Mouse (Mus musculus) lung, postnatal 25 days (tissue): ENCODE data around the gene Ppt1.
"Not testable (repeated sequence)": the region's sequence is repeated elsewhere in the genome, so short reads cannot be mapped to it uniquely, and the experiment has no call there.

Experiments used
- DNase-seq: peaks from one replicate; pipeline ENCODE4 v3.0.0; 2022; ENCODE audit warnings: low spot score

Ppt1 gene

GRCm38 (mm10) chr4:122835530-122836402, at the start of gene Ppt1:
Ppt1 (plus strand) TSS chr4:122836242.
- DNase-seq = peak; percentile 89

GRCm38 (mm10) chr4:122789335-122790089, 46.5 kb upstream of the Ppt1 start:
- DNase-seq = no peak

- DNase-seq = peak; percentile 64
Observed at GRCm38 (mm10) chr4:122808108-122808507, 27.9 kb upstream of the Ppt1 start.

GRCm38 (mm10) chr4:122811180-122811579, 24.9 kb upstream of the Ppt1 start:
- DNase-seq = no peak

GRCm38 (mm10) chr4:122811824-122812223, 24.2 kb upstream of the Ppt1 start:
- DNase-seq = peak; percentile 31

GRCm38 (mm10) chr4:122816202-122816601, 19.8 kb upstream of the Ppt1 start:
- DNase-seq = no peak

- DNase-seq = not testable (repeated sequence)
Observed at GRCm38 (mm10) chr4:122820941-122821340, 15.1 kb upstream of the Ppt1 start.

GRCm38 (mm10) chr4:122827651-122828050, 8.4 kb upstream of the Ppt1 start:
- DNase-seq = no peak

GRCm38 (mm10) chr4:122829339-122829738, 6.7 kb upstream of the Ppt1 start:
- no peak for DNase-seq

GRCm38 (mm10) chr4:122831888-122832287, 4.2 kb upstream of the Ppt1 start:
- DNase-seq = no peak

- no peak for DNase-seq
Observed at GRCm38 (mm10) chr4:122836403-122836775, 347 bp downstream of the Ppt1 start.

- DNase-seq = no peak
Observed at GRCm38 (mm10) chr4:122837180-122837730, 1.2 kb downstream of the Ppt1 start.

GRCm38 (mm10) chr4:122837994-122838393, 2.0 kb downstream of the Ppt1 start:
- DNase-seq = no peak

GRCm38 (mm10) chr4:122838416-122838815, 2.4 kb downstream of the Ppt1 start:
- DNase-seq = no peak

GRCm38 (mm10) chr4:122848150-122848621, 12.1 kb downstream of the Ppt1 start:
- peak; percentile 41 for DNase-seq

GRCm38 (mm10) chr4:122851535-122851934, 15.5 kb downstream of the Ppt1 start:
- DNase-seq = no peak

- peak; percentile 43 for DNase-seq
Observed at GRCm38 (mm10) chr4:122853691-122854090, 17.6 kb downstream of the Ppt1 start.

- DNase-seq = no peak
Observed at GRCm38 (mm10) chr4:122854770-122855169, 18.7 kb downstream of the Ppt1 start.

GRCm38 (mm10) chr4:122857909-122858308, 21.9 kb downstream of the Ppt1 start:
- DNase-seq = no peak

- DNase-seq = peak; percentile 32
Observed at GRCm38 (mm10) chr4:122859096-122859674, 23.1 kb downstream of the Ppt1 start.

- no peak for DNase-seq
Observed at GRCm38 (mm10) chr4:122861836-122862235, 25.8 kb downstream of the Ppt1 start.

- no peak for DNase-seq
Observed at GRCm38 (mm10) chr4:122868041-122868440, 32.0 kb downstream of the Ppt1 start.
